Mouse (Mus musculus) forebrain, embryonic 16.5 days (tissue): ENCODE data around the gene Frat1. TPM values are rescaled to one million over a fixed set of nuclear protein-coding genes. Genes with fewer than 3 reads are reported as not detected.

Experiments
- ATAC-seq: fragments of 200-750 bp; cut with Nextera tagmentation; 2 replicates; pipeline ENCODE4 v1.8.0; 2017; ENCODE audit warnings: mild to moderate bottlenecking, moderate library complexity
- H3K27ac ChIP-seq: fragments of 300-500 bp; sonication (generic); 2 replicates; pipeline ENCODE4 v1.5.1; 2014; ENCODE audit warnings: low read length, control low read depth
- H3K27me3 ChIP-seq: fragments of 300-500 bp; sonication (generic); replicated peaks from 2 replicates; pipeline ENCODE4 v1.6.1; 2014; ENCODE audit warnings: low read length; ENCODE audit not compliant: control insufficient read depth, insufficient read depth
- H3K36me3 ChIP-seq: fragments of 300-500 bp; sonication (generic); 2 replicates; pipeline ENCODE4 v1.6.1; 2014; ENCODE audit not compliant: control insufficient read depth, insufficient read depth
- H3K4me1 ChIP-seq: fragments of 300-500 bp; sonication (generic); replicated peaks from 2 replicates; pipeline ENCODE4 v1.6.1; 2014; ENCODE audit warnings: low read length; ENCODE audit not compliant: control insufficient read depth, insufficient read depth
- H3K4me2 ChIP-seq: fragments of 300-500 bp; sonication (generic); 2 replicates; pipeline ENCODE4 v1.6.1; 2014; ENCODE audit warnings: mild to moderate bottlenecking, low read length, control low read depth
- H3K4me3 ChIP-seq: fragments of 300-500 bp; sonication (generic); replicated peaks from 2 replicates; pipeline ENCODE4 v1.5.1; 2014; ENCODE audit warnings: mild to moderate bottlenecking, low read length, control low read depth
- H3K9ac ChIP-seq: fragments of 300-500 bp; sonication (generic); replicated peaks from 2 replicates; pipeline ENCODE4 v1.6.1; 2014; ENCODE audit warnings: low read depth, low read length, control low read depth
- H3K9me3 ChIP-seq: fragments of 300-500 bp; sonication (generic); 2 replicates; pipeline ENCODE4 v1.6.1; 2016; ENCODE audit warnings: low read length; ENCODE audit not compliant: control insufficient read depth
- WGBS: fragments of 180-500 bp; shearing (Covaris S2); extraction: QIAGEN DNeasy Blood & Tissue Kit; methylation state at CpG from one replicate; pipeline ENCODE4 v1.1.7; 2014; 5-methylcytosine and 5-hydroxymethylcytosine counted together
- polyA plus RNA-seq: library from polyadenylated mRNA; unstranded; fragments of >200 nt; fragmentation: Nextera tagmentation; extraction: Ambion mirVana; gene quantifications from 2 replicates; pipeline ENCODE4 v1.2.1, GENCODE M21; 2015

Frat1 gene
- polyA plus RNA-seq, 1 experiment from 2014 or later, result 31.9 TPM

GRCm38 (mm10) chr19:41812525-41812924, 17.2 kb upstream of the Frat1 start:
- WGBS, result 92% methylated on average over 10 of the region's 10 CpGs
- no peak overlapping the region for H3K9ac ChIP-seq
- H3K9me3 ChIP-seq, result no peaks in the 10 kb centered on the region
- H3K4me3 ChIP-seq, result no peak overlapping the region
- no peaks in the 10 kb centered on the region for H3K36me3 ChIP-seq
- no peaks in the 10 kb centered on the region for H3K27me3 ChIP-seq
- no peaks in the 10 kb centered on the region for H3K4me1 ChIP-seq
- H3K4me2 ChIP-seq, result no peak overlapping the region
- ATAC-seq, result no peak
- H3K27ac ChIP-seq, result no peak overlapping the region

GRCm38 (mm10) chr19:41813374-41813773, 16.4 kb upstream of the Frat1 start:
- Histone ChIP-seq H3K36me3 (no peaks in the 10 kb centered on the region), H3K4me2 (no peak overlapping the region), H3K27ac (no peak overlapping the region), H3K4me3 (no peak overlapping the region), H3K9me3 (no peaks in the 10 kb centered on the region), H3K4me1 (no peaks in the 10 kb centered on the region), H3K9ac (no peak overlapping the region), H3K27me3 (no peaks in the 10 kb centered on the region)
- WGBS, result 91% methylated on average over 4 of the region's 4 CpGs
- no peak for ATAC-seq

DNA sequence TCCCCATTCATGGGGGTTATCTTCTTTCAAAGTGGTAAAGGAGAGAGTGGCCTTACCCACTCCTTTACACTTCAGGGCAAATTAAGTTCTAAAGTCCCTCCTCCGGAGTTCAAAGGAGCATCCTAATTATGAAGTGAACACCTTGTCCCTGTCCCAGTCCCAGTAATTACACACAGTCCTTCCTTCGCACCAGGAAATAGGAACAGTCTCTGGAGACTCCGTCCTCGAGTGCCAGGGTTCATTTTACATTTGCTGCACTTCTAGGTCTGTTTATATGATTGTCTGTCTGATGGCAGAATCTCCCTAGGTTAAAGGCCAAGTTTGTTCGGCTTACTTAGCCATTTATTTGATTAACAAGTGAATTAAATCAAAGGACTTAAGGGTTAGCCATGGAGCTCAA, 13.4 kb upstream of the Frat1 start:
- H3K4me3 ChIP-seq, result no peak overlapping the region
- H3K9ac ChIP-seq, result no peak overlapping the region
- H3K4me1 ChIP-seq, result no peaks in the 10 kb centered on the region
- no peaks in the 10 kb centered on the region for H3K9me3 ChIP-seq
- H3K36me3 ChIP-seq, result no peaks in the 10 kb centered on the region
- no peak overlapping the region for H3K27ac ChIP-seq
- 73% methylated on average over 5 of the region's 5 CpGs for WGBS
- H3K4me2 ChIP-seq, result no peak overlapping the region
- H3K27me3 ChIP-seq, result no peaks in the 10 kb centered on the region
- ATAC-seq, result no peak

DNA sequence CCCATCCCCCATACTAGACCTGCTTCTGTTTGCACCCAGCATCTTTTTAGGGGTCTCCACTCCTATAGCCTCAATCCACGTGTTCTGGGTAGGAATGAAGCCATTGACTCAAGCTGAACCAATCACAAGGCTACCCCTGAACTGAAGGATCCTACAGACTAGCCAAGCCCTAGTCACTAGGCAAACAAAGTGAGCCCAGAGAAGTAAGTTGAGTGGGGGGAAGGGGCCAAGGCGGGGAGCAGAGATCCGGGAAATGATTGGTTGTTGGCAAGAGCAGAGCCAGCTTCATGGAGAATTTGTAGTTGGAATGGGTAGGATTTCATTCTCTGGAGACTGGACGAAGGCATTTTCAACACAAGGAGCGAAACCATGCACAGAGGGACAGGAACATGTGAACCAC, 12.9 kb upstream of the Frat1 start:
- 66% methylated on average over 5 of the region's 5 CpGs for whole genome bisulfite sequencing
- ATAC-seq, result no peak
- H3K4me1 ChIP-seq, result no peaks in the 10 kb centered on the region
- H3K36me3 ChIP-seq, result no peaks in the 10 kb centered on the region
- H3K4me3 ChIP-seq, result no peak overlapping the region
- H3K9me3 ChIP-seq, result no peaks in the 10 kb centered on the region
- no peaks in the 10 kb centered on the region for H3K27me3 ChIP-seq
- no peak overlapping the region for H3K9ac ChIP-seq
- H3K27ac ChIP-seq, result no peak overlapping the region
- no peak overlapping the region for H3K4me2 ChIP-seq

DNA sequence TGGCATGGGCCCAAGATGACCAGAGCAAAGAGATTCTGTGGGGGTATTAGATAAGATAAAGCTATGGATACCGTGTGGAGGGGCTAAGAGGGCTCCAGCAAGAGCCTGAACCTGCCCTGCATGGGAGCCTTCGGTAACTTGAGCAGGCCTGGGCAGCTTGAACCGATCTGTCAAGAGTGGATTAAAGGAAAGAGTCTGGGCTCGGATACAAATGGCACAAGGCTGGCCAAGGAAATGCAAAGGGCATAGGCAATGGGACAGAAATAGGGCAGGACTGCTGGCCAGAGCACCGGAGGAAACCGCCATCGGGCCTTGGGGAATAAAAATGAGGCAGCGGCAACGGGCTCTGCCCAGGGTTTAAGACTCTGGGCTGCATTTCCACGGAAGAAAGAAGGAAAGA, 12.4 kb upstream of the Frat1 start:
- H3K27ac ChIP-seq, result no peak overlapping the region
- 59% methylated on average over 10 of the region's 10 CpGs for WGBS
- no peak overlapping the region for H3K9ac ChIP-seq
- no peaks in the 10 kb centered on the region for H3K9me3 ChIP-seq
- no peaks in the 10 kb centered on the region for H3K36me3 ChIP-seq
- H3K4me3 ChIP-seq, result no peak overlapping the region
- H3K4me1 ChIP-seq, result no peaks in the 10 kb centered on the region
- H3K4me2 ChIP-seq, result no peak overlapping the region
- H3K27me3 ChIP-seq, result no peaks in the 10 kb centered on the region
- ATAC-seq, result no peak

GRCm38 (mm10) chr19:41818749-41819148, 11.0 kb upstream of the Frat1 start:
- Histone ChIP-seq H3K9me3 (no peaks in the 10 kb centered on the region), H3K36me3 (no peaks in the 10 kb centered on the region), H3K4me1 (no peaks in the 10 kb centered on the region), H3K9ac (no peak overlapping the region), H3K4me3 (no peak overlapping the region), H3K27me3 (no peaks in the 10 kb centered on the region), H3K27ac (no peak overlapping the region), H3K4me2 (no peak overlapping the region)
- ATAC-seq, result no peak
- WGBS, result 85% methylated on average over 4 of the region's 4 CpGs

GRCm38 (mm10) chr19:41821436-41821835, 8.3 kb upstream of the Frat1 start:
- 12% methylated on average over 5 of the region's 5 CpGs for WGBS
- H3K4me1 ChIP-seq, result no peaks in the 10 kb centered on the region
- H3K27me3 ChIP-seq, result no peaks in the 10 kb centered on the region
- no peak overlapping the region for H3K9ac ChIP-seq
- H3K27ac ChIP-seq, result no peak overlapping the region
- no peak overlapping the region for H3K4me2 ChIP-seq
- no peak for ATAC-seq
- no peak overlapping the region for H3K4me3 ChIP-seq
- no peaks in the 10 kb centered on the region for H3K9me3 ChIP-seq
- no peaks in the 10 kb centered on the region for H3K36me3 ChIP-seq

- H3K4me1 ChIP-seq, result no peaks in the 10 kb centered on the region
- 85% methylated on average over 1 of the region's 1 CpGs for WGBS
- no peak overlapping the region for H3K4me2 ChIP-seq
- H3K27me3 ChIP-seq, result no peaks in the 10 kb centered on the region
- H3K4me3 ChIP-seq, result no peak overlapping the region
- H3K36me3 ChIP-seq, result no peaks in the 10 kb centered on the region
- H3K27ac ChIP-seq, result no peak overlapping the region
- H3K9me3 ChIP-seq, result no peaks in the 10 kb centered on the region
- H3K9ac ChIP-seq, result no peak overlapping the region
- no peak for ATAC-seq
Measured at GRCm38 (mm10) chr19:41822589-41822988, 7.2 kb upstream of the Frat1 start.

GRCm38 (mm10) chr19:41824950-41825349, 4.8 kb upstream of the Frat1 start:
- peaks cover 2% of the 10 kb centered on the region; the same call in 1 of the 2 replicates for H3K4me1 ChIP-seq
- 85% methylated on average over 5 of the region's 5 CpGs for WGBS
- H3K27ac ChIP-seq, result no peak overlapping the region
- H3K4me3 ChIP-seq, result no peak overlapping the region
- H3K9ac ChIP-seq, result no peak overlapping the region
- H3K4me2 ChIP-seq, result no peak overlapping the region
- H3K27me3 ChIP-seq, result no peaks in the 10 kb centered on the region
- no peaks in the 10 kb centered on the region for H3K9me3 ChIP-seq
- H3K36me3 ChIP-seq, result no peaks in the 10 kb centered on the region
- no peak for ATAC-seq

- ATAC-seq, result no peak
- 79% methylated on average over 2 of the region's 3 CpGs for WGBS
- H3K9ac ChIP-seq, result no peak overlapping the region
- H3K4me3 ChIP-seq, result no peak overlapping the region
- H3K9me3 ChIP-seq, result no peaks in the 10 kb centered on the region
- H3K27me3 ChIP-seq, result no peaks in the 10 kb centered on the region
- peaks cover 7% of the 10 kb centered on the region for H3K4me1 ChIP-seq
- no peak overlapping the region for H3K27ac ChIP-seq
- no peak overlapping the region for H3K4me2 ChIP-seq
- no peaks in the 10 kb centered on the region for H3K36me3 ChIP-seq
Measured at GRCm38 (mm10) chr19:41826529-41826928, 3.2 kb upstream of the Frat1 start.
